Mouse (Mus musculus) lung, postnatal 0 days (tissue): ENCODE measurements at regions not wholly inside any gene's neighbourhood (a gene's known extent, or its start where the extent isn't known, plus 50 kb on each side); places are given as distances from the start of the nearest gene placed in this dataset.

Experiments
- CTCF ChIP-seq: IDR thresholded peaks from 2 replicates; pipeline ENCODE4 v1.5.1; 2016; ENCODE audit warnings: antibody characterized with exemption, mild to moderate bottlenecking
- EP300 ChIP-seq: IDR thresholded peaks from 2 replicates; pipeline ENCODE4 v1.6.1; 2016; ENCODE audit warnings: antibody characterized with exemption, mild to moderate bottlenecking, control low read depth

DNA sequence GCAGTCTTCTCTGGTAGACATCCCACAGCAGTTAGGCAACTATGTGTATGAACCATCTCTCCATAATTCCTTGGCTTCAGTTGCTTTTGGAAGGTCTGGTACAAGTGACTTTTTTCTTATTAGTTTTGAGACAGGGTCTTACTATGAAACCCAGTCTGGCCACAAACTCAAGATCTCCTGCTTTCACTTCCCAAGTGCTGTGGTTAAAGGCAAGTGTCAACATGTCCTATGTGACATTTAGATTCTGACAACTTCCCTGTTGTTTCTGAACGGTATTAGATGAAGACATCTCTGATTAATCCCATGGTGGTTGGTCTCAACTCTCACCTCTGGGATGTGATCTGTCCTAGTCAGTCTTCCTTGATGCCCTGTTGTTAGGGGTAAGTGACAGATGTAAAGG is 88.4 kb upstream of the Fbxo33 start:
- TF ChIP-seq CTCF, result no peak
- TF ChIP-seq EP300, result no peak
